Mouse (Mus musculus) erythroblast, embryonic 14.5 days (primary cell): ENCODE measurements around the gene Mien1.

ENCODE experiments used
- GATA1 ChIP-seq: IDR thresholded peaks from 2 replicates; pipeline ENCODE4 v1.6.1; 2012; ENCODE audit warnings: low read length, inconsistent platforms, mixed read lengths
- TAL1 ChIP-seq: IDR thresholded peaks from 3 replicates; pipeline ENCODE4 v1.6.1; 2012; ENCODE audit warnings: low read length, inconsistent platforms, mixed read lengths

GRCm38 (mm10) chr11:98435723-98436122, 3.1 kb downstream of the Mien1 start:
- no peak for TF ChIP-seq GATA1
- TF ChIP-seq TAL1, result no peak
